Mouse (Mus musculus) midbrain, embryonic 13.5 days (tissue): Measurements from ENCODE around the gene Rbfox2. TPM values are rescaled to one million over a fixed set of nuclear protein-coding genes. Genes with fewer than 3 reads are reported as not detected.
"Not testable (repeated sequence)": the region's sequence is repeated elsewhere in the genome, so short reads cannot be mapped to it uniquely, and the experiment has no call there.

Experiments
- ATAC-seq: fragments of 200-750 bp; cut with Nextera tagmentation; 2 replicates; pipeline ENCODE4 v1.8.0; 2017; ENCODE audit warnings: mild to moderate bottlenecking, moderate TSS enrichment, moderate library complexity
- H3K27ac ChIP-seq: fragments of 300-500 bp; sonication (generic); 2 replicates; pipeline ENCODE4 v1.5.1; 2015; ENCODE audit warnings: inconsistent platforms, mild to moderate bottlenecking, moderate library complexity
- H3K27me3 ChIP-seq: fragments of 300-500 bp; sonication (generic); 2 replicates; pipeline ENCODE4 v1.6.1; 2015; ENCODE audit warnings: mild to moderate bottlenecking, inconsistent platforms
- H3K36me3 ChIP-seq: fragments of 300-500 bp; sonication (generic); 2 replicates; pipeline ENCODE4 v1.6.1; 2015; ENCODE audit warnings: mild to moderate bottlenecking, inconsistent platforms
- H3K4me1 ChIP-seq: fragments of 300-500 bp; sonication (generic); replicated peaks from 2 replicates; pipeline ENCODE4 v1.6.1; 2015; ENCODE audit warnings: inconsistent platforms
- H3K4me2 ChIP-seq: fragments of 300-500 bp; sonication (generic); replicated peaks from 2 replicates; pipeline ENCODE4 v1.6.1; 2015; ENCODE audit warnings: moderate library complexity, mild to moderate bottlenecking, inconsistent platforms
- H3K4me3 ChIP-seq: fragments of 300-500 bp; sonication (generic); replicated peaks from 2 replicates; pipeline ENCODE4 v1.5.1; 2015; ENCODE audit warnings: mild to moderate bottlenecking, inconsistent platforms
- H3K9ac ChIP-seq: fragments of 300-500 bp; sonication (generic); replicated peaks from 2 replicates; pipeline ENCODE4 v1.6.1; 2015; ENCODE audit warnings: mild to moderate bottlenecking, inconsistent platforms
- H3K9me3 ChIP-seq: fragments of 300-500 bp; sonication (generic); 2 replicates; pipeline ENCODE4 v1.6.1; 2016; ENCODE audit warnings: mild to moderate bottlenecking, inconsistent platforms
- WGBS: fragments of 180-500 bp; shearing (Covaris S2); methylation state at CpG from one replicate; pipeline ENCODE4 v1.1.7; 2015; 5-methylcytosine and 5-hydroxymethylcytosine counted together
- polyA plus RNA-seq: library from polyadenylated mRNA; unstranded; fragments of >200 nt; fragmentation: Nextera tagmentation; extraction: Ambion mirVana; gene quantifications from 2 replicates; pipeline ENCODE4 v1.2.1, GENCODE M21; 2015

The Rbfox2 gene
- polyA plus RNA-seq, 1 experiment from 2014 or later = 154 TPM

DNA sequence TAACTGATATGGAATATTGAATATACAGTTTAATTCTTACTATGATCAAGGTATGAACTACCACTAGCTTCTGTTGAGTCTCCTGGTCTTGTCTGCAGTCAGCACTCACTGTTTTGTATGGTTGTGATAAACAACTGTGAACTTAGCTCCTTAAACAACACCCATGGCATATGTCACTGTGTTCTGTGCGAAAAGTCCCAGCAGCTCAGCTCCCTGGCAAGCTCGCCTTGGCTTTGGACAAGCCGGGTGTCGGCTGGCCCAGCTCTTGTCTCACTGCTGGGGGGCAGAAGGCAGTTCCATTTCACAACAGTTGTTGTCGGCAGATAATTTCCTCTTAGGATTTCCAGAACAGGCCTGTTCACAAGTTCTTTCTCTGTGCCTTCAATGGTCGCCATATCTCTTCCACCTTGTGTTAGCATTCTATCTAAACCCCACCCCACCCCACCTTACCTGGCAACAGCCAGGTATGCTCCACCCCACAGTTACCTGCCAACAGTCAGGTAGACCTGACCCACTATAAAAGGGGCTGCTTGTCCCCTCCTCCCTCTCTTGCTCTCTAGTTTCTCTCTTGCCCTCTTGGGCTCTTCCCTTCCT lies 241.4 kb downstream of the Rbfox2 start:
- Histone ChIP-seq H3K4me3 (no peak overlapping the region), H3K27me3 (no peaks in the 10 kb centered on the region), H3K4me2 (no peak overlapping the region), H3K4me1 (no peaks in the 10 kb centered on the region), H3K36me3 (no peaks in the 10 kb centered on the region), H3K9me3 (no peaks in the 10 kb centered on the region), H3K9ac (no peak overlapping the region), H3K27ac (no peak overlapping the region)
- 89% methylated on average over 6 of the region's 6 CpGs for WGBS
- no peak for ATAC-seq

- Histone ChIP-seq H3K9me3 (peaks cover 3% of the 10 kb centered on the region; the same call in 1 of the 2 replicates), H3K4me2 (no peak overlapping the region), H3K27ac (no peak overlapping the region), H3K4me3 (no peak overlapping the region), H3K9ac (no peak overlapping the region), H3K27me3 (no peaks in the 10 kb centered on the region), H3K36me3 (no peaks in the 10 kb centered on the region), H3K4me1 (no peaks in the 10 kb centered on the region)
- no peak for ATAC-seq
Observed at GRCm38 (mm10) chr15:77062746-77063145, 244.1 kb downstream of the Rbfox2 start.

- not testable (repeated sequence) for ATAC-seq, H3K4me2 ChIP-seq, H3K9ac ChIP-seq, H3K36me3 ChIP-seq, H3K27me3 ChIP-seq, H3K9me3 ChIP-seq, H3K4me3 ChIP-seq, H3K27ac ChIP-seq
- peaks cover 24% of the 10 kb centered on the region for H3K4me1 ChIP-seq
- 93% methylated on average over 4 of the region's 4 CpGs for WGBS
Observed at GRCm38 (mm10) chr15:77059416-77059815, 247.4 kb downstream of the Rbfox2 start.

DNA sequence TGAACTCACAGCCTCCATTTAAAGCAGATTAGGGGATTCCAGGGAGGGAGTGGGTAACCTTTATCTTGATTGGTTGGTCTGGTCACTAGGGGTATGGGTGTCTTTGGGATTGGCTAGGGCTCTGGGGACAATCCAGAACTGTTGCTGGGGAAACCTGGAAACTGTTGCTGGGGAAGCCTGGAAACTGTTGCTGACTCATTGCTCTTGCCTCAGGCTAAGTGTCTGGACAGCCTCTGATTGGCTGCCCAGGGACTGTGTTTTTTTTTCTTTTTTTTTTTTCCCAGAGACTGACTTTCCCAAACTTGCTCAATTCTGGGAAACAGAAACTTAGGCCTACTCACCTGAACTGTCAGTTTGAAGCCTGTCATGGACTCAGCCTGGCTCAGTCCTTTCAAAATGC lies 248.2 kb downstream of the Rbfox2 start:
- H3K27me3 ChIP-seq = no peaks in the 10 kb centered on the region
- no peak overlapping the region for H3K4me2 ChIP-seq
- H3K36me3 ChIP-seq = no peaks in the 10 kb centered on the region
- no peak overlapping the region for H3K4me3 ChIP-seq
- peaks cover 3% of the 10 kb centered on the region; the same call in 1 of the 2 replicates for H3K9me3 ChIP-seq
- no peak overlapping the region for H3K9ac ChIP-seq
- no peak overlapping the region for H3K27ac ChIP-seq
- peaks cover 26% of the 10 kb centered on the region for H3K4me1 ChIP-seq
- no peak for ATAC-seq

DNA sequence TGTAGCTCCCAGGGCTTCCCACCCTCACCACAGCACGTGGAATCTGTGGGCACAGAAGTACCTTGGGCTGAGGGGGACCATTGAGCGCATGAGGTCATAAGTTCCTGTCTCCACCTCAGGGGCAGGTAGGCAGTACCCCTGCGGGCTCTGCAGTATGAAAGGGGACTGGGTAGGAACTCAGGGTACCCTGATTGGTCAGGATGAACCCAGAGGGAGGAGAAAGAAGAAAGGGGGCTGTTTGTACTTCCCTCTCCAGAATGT lies 250.1 kb downstream of the Rbfox2 start:
- H3K9ac ChIP-seq = no peak overlapping the region
- H3K36me3 ChIP-seq = no peaks in the 10 kb centered on the region
- ATAC-seq = no peak
- peaks cover 3% of the 10 kb centered on the region; the same call in 1 of the 2 replicates for H3K9me3 ChIP-seq
- H3K4me2 ChIP-seq = no peak overlapping the region
- no peaks in the 10 kb centered on the region for H3K27me3 ChIP-seq
- 48% methylated on average over 3 of the region's 3 CpGs for WGBS
- no peak overlapping the region for H3K27ac ChIP-seq
- no peak overlapping the region for H3K4me3 ChIP-seq
- peaks cover 26% of the 10 kb centered on the region for H3K4me1 ChIP-seq

GRCm38 (mm10) chr15:77056001-77056790 lies 250.6 kb downstream of the Rbfox2 start:
- ATAC-seq = peak; percentile 71

GRCm38 (mm10) chr15:77054611-77055175 lies 252.1 kb downstream of the Rbfox2 start:
- ATAC-seq = no peak
- H3K4me2 ChIP-seq = no peak overlapping the region
- 50% methylated on average over 5 of the region's 5 CpGs for WGBS

More at GRCm38 (mm10) chr15:77056001-77056790, 250.6 kb downstream of the Rbfox2 start:
- WGBS = 40% methylated on average over 6 of the region's 6 CpGs
- no peak overlapping the region for H3K4me2 ChIP-seq
- no peaks in the 10 kb centered on the region for H3K36me3 ChIP-seq
- H3K9ac ChIP-seq = no peak overlapping the region
- peak overlapping the region; percentile 21; the same call in 1 of the 2 replicates for H3K27ac ChIP-seq
- H3K27me3 ChIP-seq = no peaks in the 10 kb centered on the region
- peaks cover 26% of the 10 kb centered on the region for H3K4me1 ChIP-seq
- H3K9me3 ChIP-seq = peaks cover 3% of the 10 kb centered on the region; the same call in 1 of the 2 replicates
- H3K4me3 ChIP-seq = no peak overlapping the region

GRCm38 (mm10) chr15:77053021-77053420 lies 253.8 kb downstream of the Rbfox2 start:
- Histone ChIP-seq H3K9me3 (no peaks in the 10 kb centered on the region), H3K9ac (no peak overlapping the region)
- WGBS = 89% methylated on average over 1 of the region's 1 CpGs

More at GRCm38 (mm10) chr15:77054611-77055175, 252.1 kb downstream of the Rbfox2 start:
- Histone ChIP-seq H3K36me3 (no peaks in the 10 kb centered on the region), H3K4me1 (peaks cover 26% of the 10 kb centered on the region), H3K27me3 (no peaks in the 10 kb centered on the region), H3K9ac (no peak overlapping the region), H3K9me3 (peaks cover 3% of the 10 kb centered on the region; the same call in 1 of the 2 replicates), H3K4me3 (no peak overlapping the region), H3K27ac (no peak overlapping the region)

GRCm38 (mm10) chr15:77052176-77052575 lies 254.6 kb downstream of the Rbfox2 start:
- 40% methylated on average over 1 of the region's 1 CpGs for WGBS

More at GRCm38 (mm10) chr15:77053021-77053420, 253.8 kb downstream of the Rbfox2 start:
- H3K4me2 ChIP-seq = no peak overlapping the region
- H3K36me3 ChIP-seq = no peaks in the 10 kb centered on the region
- peaks cover 26% of the 10 kb centered on the region for H3K4me1 ChIP-seq
- ATAC-seq = no peak
- H3K27me3 ChIP-seq = no peaks in the 10 kb centered on the region
- H3K27ac ChIP-seq = no peak overlapping the region
- H3K4me3 ChIP-seq = no peak overlapping the region

GRCm38 (mm10) chr15:77050570-77050969 lies 256.2 kb downstream of the Rbfox2 start, which contains the start of gene Mb:
Gene Mb, minus strand, starts transcription at chr15:77050670.
- no peaks in the 10 kb centered on the region for H3K36me3 ChIP-seq
- no peak for ATAC-seq
- 92% methylated on average over 10 of the region's 10 CpGs for WGBS
- peaks cover 13% of the 10 kb centered on the region; the same call in 1 of the 2 replicates for H3K4me1 ChIP-seq
- H3K9me3 ChIP-seq = no peaks in the 10 kb centered on the region
- no peak within 1 kb of the TSS for H3K27ac ChIP-seq
- no peak within 1 kb of the TSS for H3K4me3 ChIP-seq
- H3K9ac ChIP-seq = no peak within 1 kb of the TSS
- no peaks in the 10 kb centered on the region for H3K27me3 ChIP-seq
- no peak within 1 kb of the TSS for H3K4me2 ChIP-seq

More at GRCm38 (mm10) chr15:77052176-77052575, 254.6 kb downstream of the Rbfox2 start:
- Histone ChIP-seq H3K4me1 (peaks cover 26% of the 10 kb centered on the region), H3K36me3 (no peaks in the 10 kb centered on the region), H3K9ac (no peak overlapping the region), H3K27ac (no peak overlapping the region), H3K9me3 (no peaks in the 10 kb centered on the region), H3K27me3 (no peaks in the 10 kb centered on the region), H3K4me2 (no peak overlapping the region), H3K4me3 (no peak overlapping the region)
- no peak for ATAC-seq

DNA sequence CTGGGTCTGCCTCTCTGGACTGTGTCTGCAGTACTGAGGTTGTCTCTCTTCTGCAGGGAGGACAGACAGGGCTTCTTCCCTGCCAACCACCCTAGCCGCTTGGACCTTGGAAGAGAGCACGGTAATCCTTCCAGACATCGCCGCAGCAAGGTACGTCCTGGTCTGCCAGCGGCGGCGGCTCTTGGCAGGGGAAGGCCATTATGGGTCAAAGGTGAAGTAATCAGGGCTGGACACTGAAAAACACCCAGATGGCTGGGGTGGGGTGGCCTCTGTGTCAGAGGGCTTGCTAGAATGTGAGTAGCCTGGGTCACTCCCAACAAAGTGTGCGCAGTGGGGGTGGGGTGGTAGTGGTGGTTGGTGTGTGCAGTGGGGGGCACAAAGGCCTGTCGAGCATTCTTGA lies 261.2 kb downstream of the Rbfox2 start:
- no peak overlapping the region for H3K9ac ChIP-seq
- 85% methylated on average over 10 of the region's 10 CpGs for WGBS
- H3K36me3 ChIP-seq = no peaks in the 10 kb centered on the region
- H3K4me3 ChIP-seq = no peak overlapping the region
- no peaks in the 10 kb centered on the region for H3K4me1 ChIP-seq
- H3K9me3 ChIP-seq = no peaks in the 10 kb centered on the region
- ATAC-seq = no peak
- H3K27ac ChIP-seq = no peak overlapping the region
- H3K27me3 ChIP-seq = no peaks in the 10 kb centered on the region
- no peak overlapping the region for H3K4me2 ChIP-seq

GRCm38 (mm10) chr15:77044597-77045320 lies 262.0 kb downstream of the Rbfox2 start, which contains the start of gene Apol6:
Gene Apol6, plus strand, starts transcription at chr15:77044729.
- no peak for ATAC-seq
- H3K27ac ChIP-seq = no peak within 1 kb of the TSS
- no peak within 1 kb of the TSS for H3K4me2 ChIP-seq
- 86% methylated on average over 12 of the region's 12 CpGs for WGBS
- no peak within 1 kb of the TSS for H3K4me3 ChIP-seq
- H3K9me3 ChIP-seq = no peaks in the 10 kb centered on the region
- H3K9ac ChIP-seq = no peak within 1 kb of the TSS
- H3K27me3 ChIP-seq = no peaks in the 10 kb centered on the region
- no peaks in the 10 kb centered on the region for H3K36me3 ChIP-seq
- no peaks in the 10 kb centered on the region for H3K4me1 ChIP-seq
